Mouse (Mus musculus) CH12F3 (cell line): ENCODE measurements around the gene Sprr2b.
"Not testable (repeated sequence)": the region's sequence is repeated elsewhere in the genome, so short reads cannot be mapped to it uniquely, and the experiment has no call there.

Experiments used
- in situ Hi-C: fragments of 300-500 bp; cut with MboI; formaldehyde crosslinking; loops from 2 replicates; pipeline ENCODE4 v1.14.3; 2020; ENCODE audit warnings: low sequenced_read_pairs

Sprr2b gene

DNA sequence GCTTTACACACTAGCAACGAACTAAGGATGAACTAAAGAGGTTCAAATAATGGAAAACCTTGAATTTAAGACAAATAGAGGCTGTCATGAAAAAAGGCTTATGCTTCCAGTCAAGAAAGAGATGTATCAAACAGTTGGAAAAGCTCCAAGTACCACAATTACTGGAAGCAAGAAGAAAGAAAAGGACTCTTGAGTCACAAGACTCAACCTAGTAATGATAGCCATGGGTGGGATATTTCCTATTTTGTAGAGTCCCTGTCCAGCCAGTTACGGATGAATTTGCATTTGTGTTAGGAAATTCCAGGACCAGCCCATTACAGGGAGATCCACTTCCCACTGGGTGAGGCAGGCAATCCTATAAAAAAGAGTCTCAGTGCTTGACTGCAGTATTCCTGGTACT, at the start of gene Sprr2b:
Sprr2b (plus strand) TSS at position 301 of the 400 bp plus-strand sequence.
- in situ Hi-C loops = no loop called here

DNA sequence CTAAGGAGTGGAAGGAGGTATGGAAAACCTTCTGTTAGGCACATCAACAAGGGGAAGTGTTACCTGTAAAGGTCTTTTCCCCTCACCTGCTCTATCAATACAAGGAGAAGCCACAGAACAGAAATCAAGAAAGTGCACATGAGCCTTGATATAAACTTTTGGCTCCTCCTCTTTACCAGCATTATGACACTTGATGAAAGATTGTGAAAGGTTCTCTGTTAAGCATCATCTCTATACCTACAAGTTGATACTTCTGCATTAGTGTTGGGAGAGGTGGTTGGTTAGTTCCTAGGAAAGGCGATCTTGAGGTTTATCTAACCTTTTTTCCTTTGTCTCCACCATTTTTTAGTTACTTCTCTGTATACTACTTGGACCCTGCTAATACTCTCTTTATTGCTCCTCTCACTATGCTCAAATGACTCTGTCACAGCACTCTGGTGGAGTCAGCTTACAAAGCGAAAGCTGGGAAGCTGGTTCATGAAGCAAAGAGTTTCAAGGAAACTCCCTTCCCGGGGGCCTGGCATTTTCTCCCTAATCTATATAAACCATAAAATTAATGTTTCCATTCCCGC, 44.9 kb upstream of the Sprr2b start:
- in situ Hi-C loops = not testable (repeated sequence)

DNA sequence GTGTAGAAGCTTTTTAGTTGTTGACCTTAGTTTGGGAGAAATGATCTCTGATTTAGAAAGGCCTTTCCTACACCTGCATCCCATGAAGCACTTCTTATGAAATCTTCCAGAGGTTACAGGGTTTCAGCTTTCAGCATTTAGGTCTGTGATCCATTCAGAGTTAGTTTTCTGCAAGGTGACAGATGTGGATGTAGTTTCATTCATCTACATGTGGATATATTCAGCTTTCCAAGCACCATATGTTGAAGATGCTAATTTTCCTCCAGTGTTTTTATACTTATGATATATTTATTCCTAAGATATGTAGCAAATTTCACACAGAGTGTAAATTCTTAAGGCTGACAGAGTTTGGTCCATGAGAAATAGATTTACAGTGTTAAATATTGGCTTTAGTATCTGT, 42.9 kb upstream of the Sprr2b start:
- in situ Hi-C loops = not testable (repeated sequence)

DNA sequence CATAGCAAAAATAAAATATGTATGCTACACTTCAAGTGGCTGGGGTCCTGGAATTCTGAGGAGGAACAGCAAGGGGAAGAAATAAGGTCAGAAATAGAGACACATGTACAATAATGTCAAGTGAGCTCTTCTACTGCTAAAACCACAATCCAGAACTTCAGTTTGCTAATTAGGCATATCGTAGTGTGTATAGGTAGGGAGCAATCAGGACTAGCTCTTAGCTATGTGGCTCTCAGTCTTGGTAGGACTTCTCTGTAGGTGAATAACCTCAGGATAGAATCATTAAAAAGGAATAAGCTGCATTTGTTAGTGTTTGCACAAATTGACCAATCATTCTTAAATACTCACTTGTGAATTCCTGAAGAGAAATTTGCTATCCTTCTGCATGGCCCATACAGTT, 42.4 kb upstream of the Sprr2b start:
- in situ Hi-C loops = not testable (repeated sequence)

DNA sequence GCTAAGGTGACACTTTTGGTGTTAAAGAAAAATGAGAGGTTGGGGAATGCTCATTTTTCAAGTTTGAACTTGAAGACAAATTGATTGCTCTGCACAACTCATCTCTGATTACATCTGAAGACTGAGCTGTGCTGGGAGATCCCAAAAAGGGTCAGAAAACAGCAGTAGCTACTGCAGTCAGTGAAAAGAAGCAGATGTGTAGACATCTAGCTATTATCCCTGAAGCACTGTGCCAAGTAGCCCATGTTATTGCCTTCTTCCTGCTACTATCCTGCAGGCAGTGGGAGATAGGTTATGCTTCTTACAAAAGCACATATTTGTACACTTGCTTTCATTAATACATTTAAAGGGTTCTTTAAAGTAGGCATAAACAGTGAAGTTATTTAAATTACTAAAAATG, 36.8 kb upstream of the Sprr2b start:
- in situ Hi-C loops = not testable (repeated sequence)

DNA sequence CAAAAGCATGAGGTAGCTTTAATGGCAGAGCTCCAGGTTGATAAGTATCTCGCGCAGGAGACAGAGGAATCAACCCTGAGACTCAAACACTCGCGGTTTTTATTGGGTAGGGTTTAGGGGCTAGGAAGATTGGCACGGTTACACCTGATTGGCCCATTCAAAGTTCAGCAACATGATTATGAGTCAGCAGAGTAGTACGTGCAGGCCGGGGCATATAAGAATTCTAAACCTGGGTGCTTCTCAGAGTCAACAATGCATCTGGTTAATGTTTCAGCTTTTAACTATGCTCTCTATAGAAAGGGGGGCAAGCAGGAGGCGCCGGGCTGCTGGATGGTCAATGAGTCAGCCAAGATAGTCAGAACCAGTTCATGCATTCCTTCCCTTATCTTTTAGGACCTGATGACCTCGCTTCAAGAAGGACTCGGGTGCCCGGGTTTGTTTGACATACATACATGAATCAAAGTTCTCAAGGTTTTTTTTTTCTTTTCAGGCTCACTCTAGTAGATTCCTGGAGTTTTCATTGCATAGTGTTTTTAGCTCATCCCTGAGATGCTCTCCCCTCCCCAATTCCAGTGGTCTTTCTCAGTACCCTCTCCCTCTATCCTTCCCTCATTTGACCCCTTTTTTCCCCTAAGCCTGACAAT, 35.3 kb upstream of the Sprr2b start:
- in situ Hi-C loops = not testable (repeated sequence)

DNA sequence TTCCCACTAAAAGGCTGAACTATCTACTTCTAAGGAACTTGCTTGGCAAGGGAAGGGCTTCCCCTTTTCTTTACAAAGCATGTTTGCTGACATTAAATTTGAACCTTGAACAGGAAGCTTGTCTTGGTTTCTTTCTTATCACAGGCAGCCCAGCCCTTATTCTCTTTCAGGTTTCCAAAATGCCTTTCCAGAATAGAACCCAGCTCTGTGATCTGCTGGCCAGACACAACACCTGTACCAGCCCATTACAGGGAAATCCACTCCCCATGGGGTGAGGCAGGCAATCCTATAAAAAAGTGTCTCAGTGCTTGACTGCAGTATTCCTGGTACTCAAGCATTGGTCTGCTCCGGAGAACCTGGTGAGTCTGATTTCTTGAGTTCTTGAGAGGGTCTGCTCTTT, 31.3 kb upstream of the Sprr2b start, which contains the start of gene Sprr2a3:
Sprr2a3 (plus strand) TSS at position 317 of the 400 bp plus-strand sequence.
- in situ Hi-C loops = not testable (repeated sequence)

DNA sequence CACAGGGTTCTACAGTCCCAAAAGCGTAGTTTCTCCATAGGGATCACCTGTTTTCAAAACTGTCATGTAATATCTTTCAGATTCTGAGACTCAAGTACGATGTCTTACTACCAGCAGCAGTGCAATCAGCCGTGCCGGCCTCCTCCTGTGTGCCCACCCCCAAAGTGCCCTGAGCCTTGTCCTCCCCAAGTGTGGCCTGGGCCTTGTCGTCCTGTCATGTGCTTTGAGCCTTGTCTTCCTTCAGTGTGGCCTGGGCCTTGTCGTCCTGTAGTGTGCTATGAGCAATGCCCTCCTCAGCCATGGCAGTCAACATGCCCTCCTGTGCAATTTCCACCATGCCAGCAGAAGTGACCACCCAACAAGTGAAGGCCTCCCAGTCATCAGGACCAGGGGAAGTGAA, 27.9 kb upstream of the Sprr2b start:
- in situ Hi-C loops = not testable (repeated sequence)

DNA sequence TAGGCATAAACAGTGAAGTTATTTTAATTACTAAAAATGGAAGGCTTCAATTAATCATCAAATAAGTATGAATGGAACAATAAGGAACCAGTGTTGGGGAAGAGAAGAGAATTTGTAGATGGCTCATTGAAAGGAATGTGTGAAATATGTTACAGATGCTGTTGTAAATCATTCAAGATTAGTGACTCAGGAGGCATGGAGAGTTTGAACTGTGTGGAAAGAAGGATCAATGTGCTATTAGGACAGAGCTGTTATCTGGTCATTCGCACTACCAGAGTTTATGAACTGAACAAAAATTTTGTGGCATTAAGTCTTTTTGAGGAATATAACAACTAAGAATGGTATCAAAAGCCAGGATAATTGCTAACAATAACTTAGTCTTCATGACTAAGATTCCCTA, 9.0 kb upstream of the Sprr2b start:
- in situ Hi-C loops = no loop called here

DNA sequence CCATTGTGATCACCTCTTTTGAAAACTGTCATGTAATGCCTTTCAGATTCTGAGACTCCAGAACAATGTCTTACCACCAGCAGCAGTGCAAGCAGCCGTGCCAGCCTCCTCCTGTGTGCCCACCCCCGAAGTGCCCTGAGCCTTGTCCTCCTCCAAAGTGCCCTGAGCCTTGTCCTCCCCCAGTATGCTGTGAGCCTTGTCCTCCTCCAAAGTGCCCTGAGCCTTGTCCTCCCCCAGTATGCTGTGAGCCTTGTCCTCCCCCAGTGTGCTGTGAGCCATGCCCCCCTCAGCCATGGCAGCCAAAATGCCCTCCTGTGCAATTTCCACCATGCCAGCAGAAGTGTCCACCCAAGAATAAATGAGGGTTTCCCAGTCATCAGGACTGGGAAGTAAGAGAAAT, 964 bp downstream of the Sprr2b start:
- in situ Hi-C loops = no loop called here

DNA sequence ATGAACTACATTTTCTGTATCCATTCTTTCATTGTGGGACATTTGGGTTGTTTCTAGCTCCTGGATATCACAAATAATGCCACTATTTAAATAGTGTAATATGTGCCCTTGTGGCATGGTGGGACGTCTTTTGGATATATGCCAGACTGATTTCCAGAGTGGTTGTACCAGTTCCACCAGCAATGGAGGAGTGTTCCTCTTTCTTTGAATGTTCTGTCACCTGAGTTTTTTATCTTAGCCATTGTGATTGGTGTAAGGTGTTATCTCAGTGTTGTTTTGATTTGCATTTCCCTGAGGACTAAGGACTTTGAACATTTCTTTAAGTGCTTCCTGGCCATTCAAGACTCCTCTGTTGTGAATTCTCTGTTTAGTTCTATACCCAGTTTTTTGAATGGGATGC, 19.9 kb downstream of the Sprr2b start:
- in situ Hi-C loops = no loop called here

DNA sequence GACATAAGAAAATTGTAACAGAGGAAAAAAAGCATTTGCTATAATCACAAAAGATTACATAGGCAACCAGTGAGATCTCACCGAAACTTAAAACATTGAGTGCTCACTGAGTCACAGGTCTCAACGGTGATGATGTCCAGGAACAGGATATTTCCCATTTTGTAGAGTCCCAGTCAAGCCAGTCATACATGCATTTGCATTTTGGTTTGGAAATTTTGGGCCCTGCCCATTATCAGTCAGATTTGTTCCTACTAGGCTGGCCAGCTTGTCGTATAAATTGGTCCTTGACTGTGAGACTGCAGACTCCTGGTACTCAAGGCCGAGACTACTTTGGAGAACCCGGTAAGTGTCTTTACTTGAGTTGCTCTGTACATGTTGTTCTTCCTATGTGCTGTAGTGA, 22.4 kb downstream of the Sprr2b start, which contains the start of gene Sprr2d:
Sprr2d (plus strand) TSS at position 301 of the 400 bp plus-strand sequence.
- in situ Hi-C loops = no loop called here

DNA sequence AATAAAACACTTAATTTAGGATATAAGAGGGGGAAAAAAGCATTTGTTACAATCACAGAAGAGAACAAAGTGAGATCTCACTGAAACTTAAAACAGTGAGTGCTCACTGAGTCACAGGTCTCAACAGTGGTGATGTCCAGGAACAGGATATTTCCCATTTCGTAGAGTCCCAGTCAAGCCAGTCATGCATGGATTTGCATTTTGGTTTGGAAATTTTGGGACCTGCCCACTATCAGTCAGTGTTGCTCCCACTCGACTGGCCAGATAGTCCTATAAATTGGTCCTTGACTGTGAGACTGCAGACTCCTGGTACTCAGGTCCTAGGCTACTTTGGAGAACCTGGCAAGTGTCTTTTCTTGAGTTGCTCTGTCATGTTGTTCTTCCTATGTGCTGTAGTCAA, 35.4 kb downstream of the Sprr2b start, which contains the start of gene Sprr2e:
Sprr2e (plus strand) TSS at position 301 of the 400 bp plus-strand sequence.
- in situ Hi-C loops = no loop called here

DNA sequence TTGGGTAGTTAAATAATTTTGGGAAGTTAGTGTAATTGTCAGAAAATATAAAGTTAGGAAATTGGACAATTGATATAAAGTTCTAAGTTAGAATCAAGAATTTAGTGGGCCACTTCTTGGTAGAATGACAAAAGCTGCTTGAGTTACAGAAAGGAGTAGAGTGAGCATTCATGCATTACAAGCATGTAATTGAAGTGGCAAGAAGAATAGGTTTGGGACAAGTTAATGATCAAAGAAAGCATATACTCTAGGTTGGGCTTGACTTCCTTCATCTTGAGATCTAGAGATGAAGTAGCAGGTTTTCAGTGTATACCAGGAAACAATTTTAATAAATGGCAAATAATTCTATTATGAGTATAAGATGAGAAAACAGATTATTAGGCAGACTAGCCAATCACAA, 45.2 kb downstream of the Sprr2b start:
- in situ Hi-C loops = no loop called here

DNA sequence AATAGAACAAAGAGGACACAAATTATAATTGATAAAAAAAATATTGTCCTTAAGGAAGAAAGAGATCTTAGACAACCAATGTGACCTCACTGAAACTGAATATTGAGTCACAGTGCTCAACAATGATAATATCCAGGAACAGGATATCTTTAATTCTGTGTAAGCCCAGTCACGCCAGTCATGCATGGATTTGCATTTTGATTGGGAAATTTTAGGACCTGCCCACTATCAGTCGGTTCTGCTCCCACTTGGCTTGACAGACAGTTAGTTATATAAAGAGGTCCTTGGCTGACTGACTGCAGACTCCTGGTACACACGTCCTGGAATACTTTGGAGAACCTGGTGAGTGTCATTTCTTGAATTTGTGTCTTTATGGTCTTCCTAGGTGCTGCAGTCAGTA, 48.5 kb downstream of the Sprr2b start, which contains the start of gene Sprr2f:
Sprr2f (plus strand) TSS at position 301 of the 400 bp plus-strand sequence.
- in situ Hi-C loops = no loop called here
